Mouse (Mus musculus) kidney, adult 11 months (tissue): ENCODE measurements around the gene Bhlhe23.

Experiments used
- DNase-seq: peaks from one replicate; pipeline ENCODE4 v3.0.0; 2022

The Bhlhe23 gene

DNA sequence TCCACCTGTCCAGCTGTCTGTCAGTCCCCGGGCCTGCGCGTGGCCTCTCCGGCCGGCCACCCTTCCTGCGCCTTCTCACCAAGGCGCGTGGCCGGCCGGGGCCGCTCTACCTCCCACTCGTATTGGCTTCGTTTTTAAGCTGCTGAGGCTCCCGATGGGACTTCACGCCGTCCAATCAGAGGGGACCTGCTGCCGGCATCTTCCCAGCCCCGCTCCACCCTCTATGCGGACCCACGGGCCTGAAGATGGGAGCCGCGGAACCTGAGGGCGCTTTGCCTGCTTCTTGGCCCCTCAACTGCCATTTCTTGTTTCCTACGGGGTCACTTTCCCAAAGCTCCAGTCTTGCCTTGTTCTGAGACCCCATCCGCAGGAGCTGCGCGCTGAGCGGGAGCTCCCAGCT is at the start of gene Bhlhe23:
Bhlhe23 (minus strand) TSS at position 108 of the 400 bp plus-strand sequence.
- DNase-seq = no peak

GRCm38 (mm10) chr2:180825147-180825941 is 48.6 kb upstream of the Bhlhe23 start:
- peak; percentile 42 for DNase-seq

DNA sequence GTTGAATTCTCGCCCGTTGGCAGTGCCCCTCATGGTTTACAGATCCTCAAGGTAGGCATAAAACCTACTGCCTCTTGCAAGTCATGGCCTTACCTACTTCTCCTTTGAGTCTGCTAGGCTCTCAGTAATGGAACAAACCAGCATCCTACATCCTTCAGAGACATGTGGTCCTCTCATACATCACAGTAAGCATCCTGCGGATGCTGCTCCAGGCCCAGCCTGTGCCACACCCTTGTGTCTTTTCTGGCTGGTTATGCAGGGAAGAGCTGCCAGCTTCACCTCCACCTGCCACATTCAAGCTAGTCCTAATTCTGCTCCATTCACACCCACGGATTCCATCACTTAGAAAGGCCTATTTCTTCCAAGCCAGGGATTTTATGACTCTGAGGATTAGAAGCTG is 48.0 kb upstream of the Bhlhe23 start:
- no peak for DNase-seq

DNA sequence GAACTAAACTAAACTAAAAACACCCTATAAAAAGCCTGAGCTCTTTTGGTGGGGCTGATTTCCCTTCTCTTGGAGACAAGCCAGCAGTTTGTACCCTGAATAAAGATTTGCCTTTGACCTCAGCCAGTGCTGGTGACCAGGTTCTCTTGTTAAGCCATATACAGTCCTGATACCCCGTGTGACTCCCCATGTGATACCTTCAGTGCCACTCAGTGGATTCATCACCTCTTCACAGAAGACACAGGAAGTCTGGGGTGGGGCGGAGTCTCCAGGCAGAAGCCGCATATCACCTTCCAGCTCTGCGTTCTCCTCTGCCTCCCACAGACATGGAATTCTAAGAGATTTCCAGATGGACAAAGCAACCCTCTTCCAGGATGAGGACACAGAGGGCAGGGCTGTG is 47.4 kb upstream of the Bhlhe23 start:
- DNase-seq = no peak

GRCm38 (mm10) chr2:180822476-180822875 is 45.8 kb upstream of the Bhlhe23 start:
- DNase-seq = no peak

GRCm38 (mm10) chr2:180819504-180819903 is 42.8 kb upstream of the Bhlhe23 start:
- DNase-seq = no peak

GRCm38 (mm10) chr2:180816440-180817065 is 39.9 kb upstream of the Bhlhe23 start:
- no peak for DNase-seq

GRCm38 (mm10) chr2:180813982-180814568 is 37.4 kb upstream of the Bhlhe23 start:
- DNase-seq = no peak

DNA sequence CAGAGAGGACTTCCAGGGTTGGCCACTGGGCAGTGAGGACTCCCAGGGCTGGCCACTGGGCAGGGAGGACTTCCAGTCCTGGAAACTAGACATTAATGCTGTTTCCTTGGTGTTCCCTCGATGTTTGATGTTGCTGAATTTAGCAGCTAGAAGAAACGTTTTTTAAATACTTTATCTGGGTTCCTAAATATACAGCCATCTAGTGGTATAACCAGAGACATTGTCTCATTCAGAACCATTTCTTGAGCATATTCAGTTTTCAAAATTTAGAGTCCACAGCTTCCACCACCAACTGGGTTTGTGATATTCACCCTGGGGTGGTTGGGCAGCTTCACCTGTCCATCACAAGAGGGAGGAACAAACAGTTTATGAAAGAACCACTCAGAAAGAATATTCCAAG is 34.3 kb upstream of the Bhlhe23 start:
- no peak for DNase-seq

- DNase-seq = no peak
These were observed 32.8 kb upstream of the Bhlhe23 start for GRCm38 (mm10) chr2:180809510-180809909.

DNA sequence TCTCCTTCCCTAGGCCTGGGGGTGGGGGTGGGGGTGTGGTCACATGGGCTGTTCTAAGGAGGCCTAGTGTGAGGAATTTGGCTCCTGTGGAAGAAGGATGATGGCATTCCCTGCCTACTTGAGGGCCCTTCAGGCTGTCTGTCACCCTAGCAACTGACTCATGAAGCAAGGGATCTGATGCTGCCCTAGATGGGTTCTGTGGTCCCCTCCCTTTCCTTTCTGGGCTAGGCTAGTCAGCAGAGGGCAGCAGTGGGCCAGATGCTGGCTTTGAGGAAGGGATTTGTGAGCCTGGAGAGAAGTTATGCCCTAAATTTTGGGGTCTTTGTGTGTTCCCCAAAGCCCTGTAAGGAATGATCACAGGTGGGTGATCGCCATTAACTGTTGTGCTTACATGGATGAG is 29.3 kb upstream of the Bhlhe23 start:
- no peak for DNase-seq

- DNase-seq = no peak
These were observed 19.3 kb upstream of the Bhlhe23 start for GRCm38 (mm10) chr2:180796008-180796407.

GRCm38 (mm10) chr2:180795597-180795996 is 18.9 kb upstream of the Bhlhe23 start:
- DNase-seq = no peak

DNA sequence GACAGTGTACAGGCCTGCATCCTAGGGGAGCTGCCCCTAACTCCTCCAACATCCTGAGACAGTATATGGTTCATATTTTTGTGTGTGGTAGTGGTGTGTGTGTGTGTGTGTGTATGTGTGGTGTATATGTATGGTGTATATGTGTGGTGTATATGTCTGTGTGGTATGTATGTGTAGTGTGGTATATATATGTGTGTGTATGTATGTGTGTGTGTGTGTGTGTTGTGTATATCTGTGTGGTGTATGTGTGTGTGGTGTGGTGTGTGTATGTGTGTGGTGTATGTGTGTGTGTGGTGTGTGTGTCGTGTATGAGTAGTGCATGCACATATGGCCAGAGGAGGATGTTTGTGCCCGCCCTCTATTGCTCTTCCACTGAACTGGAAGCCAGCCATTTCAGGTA is 17.7 kb upstream of the Bhlhe23 start:
- DNase-seq = no peak

DNA sequence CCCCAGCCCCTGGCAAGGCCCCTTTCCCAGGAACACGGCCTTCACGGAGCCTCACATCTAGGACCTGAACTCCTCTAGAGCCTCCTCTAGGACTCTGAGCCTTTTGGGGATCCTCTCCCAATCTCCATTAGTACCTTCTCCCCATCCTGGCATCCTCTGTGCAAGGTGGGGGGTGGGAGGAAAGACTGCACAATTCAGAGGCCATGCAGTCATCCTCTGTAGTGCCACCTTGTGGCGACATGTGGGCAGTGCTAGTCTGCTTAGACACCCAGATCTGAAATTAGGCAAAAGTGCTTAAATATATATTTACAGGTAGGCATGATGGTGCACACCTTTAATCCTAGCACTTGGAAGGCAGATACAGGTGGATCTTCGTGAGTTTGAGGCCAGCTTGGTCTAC is 15.0 kb upstream of the Bhlhe23 start:
- no peak for DNase-seq

GRCm38 (mm10) chr2:180788843-180789242 is 12.1 kb upstream of the Bhlhe23 start:
- DNase-seq = no peak

DNA sequence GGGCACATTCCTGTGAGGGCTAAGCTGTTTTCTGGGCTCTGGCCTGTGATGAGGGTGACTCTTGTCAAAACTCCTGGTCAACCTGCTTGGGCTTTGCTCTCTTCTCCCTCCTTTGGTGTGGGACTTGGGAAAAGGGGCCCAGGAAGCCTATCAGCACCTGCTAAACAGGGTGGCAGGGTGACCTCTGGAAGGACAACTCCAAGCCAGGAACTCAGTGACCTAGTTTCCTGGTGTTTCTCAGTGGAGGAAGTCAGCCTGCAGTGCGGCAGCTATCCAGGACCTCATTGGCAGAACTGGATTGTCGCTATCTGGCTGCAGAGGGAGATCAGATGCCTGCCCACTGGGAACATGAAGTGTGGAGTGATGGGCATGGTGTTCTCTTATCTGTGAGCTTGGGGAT is 11.7 kb upstream of the Bhlhe23 start:
- DNase-seq = no peak

DNA sequence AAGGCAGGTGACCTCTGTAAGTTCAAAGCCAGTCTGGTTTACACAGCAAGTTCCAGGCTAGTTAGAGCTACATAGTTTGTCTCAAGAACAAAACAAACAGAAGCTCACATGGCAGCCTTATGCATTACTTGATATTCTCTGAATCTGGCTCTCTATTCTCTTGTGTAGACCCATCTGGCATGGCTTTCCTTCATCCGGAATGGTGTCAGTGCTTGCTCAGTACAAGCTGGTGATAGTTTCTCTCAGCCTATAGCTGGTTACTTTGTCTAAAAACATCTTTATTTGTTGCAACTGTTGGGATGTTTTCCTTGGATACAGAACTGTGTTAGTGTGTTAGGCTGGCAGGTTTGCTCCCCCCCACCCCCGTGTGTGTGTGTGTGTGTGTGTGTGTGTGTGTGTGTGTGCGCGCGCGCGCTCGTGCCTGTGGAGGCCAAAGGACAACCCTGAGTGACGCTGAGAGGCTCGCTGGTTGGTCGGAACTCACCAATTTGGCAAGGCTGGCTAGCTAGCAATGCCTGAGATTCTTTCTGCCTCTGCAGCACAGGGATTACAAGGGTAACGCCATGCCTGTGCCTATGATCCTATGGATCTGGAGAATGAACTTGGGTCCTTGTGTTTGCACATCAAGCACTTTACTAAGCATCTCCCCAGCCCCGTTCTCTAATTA is 11.0 kb upstream of the Bhlhe23 start:
- DNase-seq = no peak

DNA sequence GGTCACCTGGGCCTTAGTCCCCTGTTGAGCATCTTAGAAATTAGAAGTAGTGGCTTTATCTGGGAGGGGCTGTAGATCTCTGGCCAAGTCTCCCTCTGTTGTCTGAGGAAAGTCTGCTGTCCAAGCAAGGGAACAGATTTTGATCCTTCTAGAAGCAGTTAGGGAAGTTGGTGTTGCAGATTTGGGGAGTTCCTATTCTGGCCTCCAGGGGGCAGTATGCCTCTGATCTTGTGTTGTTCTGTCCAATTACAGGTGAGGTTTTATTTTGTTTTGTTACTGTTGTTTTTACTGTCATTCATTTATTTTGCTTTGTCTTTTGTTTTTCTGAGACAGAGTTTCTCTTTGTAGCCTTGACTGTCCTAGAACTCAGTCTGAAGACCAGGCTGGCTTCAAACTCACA is 10.0 kb upstream of the Bhlhe23 start:
- no peak for DNase-seq

- DNase-seq = no peak
These were observed 3.6 kb upstream of the Bhlhe23 start for GRCm38 (mm10) chr2:180780282-180780681.

- DNase-seq = no peak
These were observed 2.8 kb upstream of the Bhlhe23 start for GRCm38 (mm10) chr2:180779226-180780104.

- DNase-seq = no peak
These were observed 1.1 kb downstream of the Bhlhe23 start for GRCm38 (mm10) chr2:180775641-180776040.

DNA sequence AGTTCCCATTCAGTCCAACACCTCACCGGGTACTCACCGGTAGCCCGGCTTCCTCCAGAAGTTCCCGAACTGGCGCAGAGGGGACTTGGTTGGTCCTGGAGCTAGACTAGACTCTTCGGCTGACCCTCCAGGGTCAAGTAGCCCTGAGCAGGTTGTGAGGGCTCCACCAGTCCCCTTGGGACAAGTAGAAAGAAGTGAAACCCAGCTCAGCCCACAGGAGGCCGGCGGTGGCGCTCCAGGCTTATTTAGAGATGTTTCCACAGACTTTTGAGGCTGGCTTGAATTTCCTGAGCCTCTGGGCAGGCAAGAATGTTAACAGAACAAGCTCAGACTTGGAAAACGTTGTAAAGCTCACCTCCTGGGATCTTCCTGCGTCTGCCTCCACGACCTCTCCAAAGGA is 1.5 kb downstream of the Bhlhe23 start:
- DNase-seq = no peak
